Mouse (Mus musculus): Measurements from ENCODE around the gene Kcnj6. TPM values are rescaled to one million over a fixed set of nuclear protein-coding genes. Genes with fewer than 3 reads are reported as not detected.

Kcnj6 gene
- polyA plus RNA-seq, 1 experiment from 2014 or later, result not detected

DNA sequence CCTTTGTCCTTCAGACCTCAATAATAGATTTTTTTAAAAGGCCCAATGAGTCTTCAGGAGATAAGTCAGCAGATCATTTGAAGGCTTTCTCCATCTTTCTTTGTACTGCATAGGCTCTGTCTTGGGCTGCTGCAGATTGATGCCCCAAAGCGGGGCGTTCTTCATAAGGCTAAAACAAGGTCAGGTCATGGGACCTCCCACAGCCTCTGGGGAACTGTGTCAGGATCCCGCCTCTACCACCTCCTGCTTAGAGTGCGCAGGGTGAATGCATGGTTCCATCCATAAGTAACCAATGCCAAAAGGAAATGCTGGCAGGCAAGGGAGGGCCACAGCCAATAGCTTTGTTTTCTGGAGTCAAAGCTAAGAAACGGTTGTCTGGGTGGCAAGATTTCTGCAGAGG is 237.7 kb downstream of the Kcnj6 start:
- ATAC-seq, result no peak
- DNase-seq (ENCODE audit: low spot score), result no peak
- H3K4me3 ChIP-seq (ENCODE audit: low read depth, low read length), result no peak overlapping the region
- H3K9me3 ChIP-seq (ENCODE audit: low read length), result no peaks in the 10 kb centered on the region
- 88% methylated on average over 5 of the region's 5 CpGs for WGBS
- H3K27ac ChIP-seq (ENCODE audit: low read length), result no peak overlapping the region
- H3K4me2 ChIP-seq (replicated peaks; ENCODE audit: low read depth, low read length), result no peak overlapping the region
- H3K27me3 ChIP-seq (replicated peaks; ENCODE audit: insufficient read depth, low read length), result no peaks in the 10 kb centered on the region
- no peaks in the 10 kb centered on the region for H3K36me3 ChIP-seq (ENCODE audit: insufficient read depth, low read length)
- TF ChIP-seq CTCF (IDR thresholded peaks at IDR 0.05) (no peak), EP300 (IDR thresholded peaks at IDR 0.05) (no peak)
- no peaks in the 10 kb centered on the region for H3K4me1 ChIP-seq (ENCODE audit: insufficient read depth, low read depth, low read length)
- no peak overlapping the region for H3K9ac ChIP-seq (replicated peaks; ENCODE audit: low read depth)

DNA sequence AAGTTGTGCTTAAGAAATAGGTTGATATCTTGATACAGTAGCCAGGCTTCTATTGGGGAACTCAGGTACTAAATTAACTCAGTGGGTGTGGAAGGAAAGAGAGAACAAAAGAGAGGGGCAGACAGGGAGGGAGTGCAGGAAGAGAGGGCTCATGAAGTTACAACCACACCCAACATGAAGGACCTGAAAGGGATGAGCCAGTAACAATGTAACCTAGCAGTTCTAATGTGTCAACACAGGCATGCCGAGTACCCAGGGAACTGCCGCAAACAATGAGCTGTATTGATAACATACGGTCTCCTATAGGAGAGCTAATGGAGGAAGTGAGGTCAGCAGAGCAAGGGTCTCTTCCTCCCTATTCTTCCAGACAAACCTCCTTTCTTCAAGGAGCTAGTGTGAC is 238.9 kb downstream of the Kcnj6 start:
- H3K36me3 ChIP-seq (ENCODE audit: insufficient read depth, low read length), result no peaks in the 10 kb centered on the region
- DNase-seq (ENCODE audit: low spot score), result no peak
- H3K4me2 ChIP-seq (replicated peaks; ENCODE audit: low read depth, low read length), result no peak overlapping the region
- TF ChIP-seq CTCF (IDR thresholded peaks at IDR 0.05), result no peak
- no peak for TF ChIP-seq EP300 (IDR thresholded peaks at IDR 0.05)
- no peaks in the 10 kb centered on the region for H3K27me3 ChIP-seq (replicated peaks; ENCODE audit: insufficient read depth, low read length)
- no peak overlapping the region for H3K9ac ChIP-seq (replicated peaks; ENCODE audit: low read depth)
- WGBS, result 28% methylated on average over 3 of the region's 3 CpGs
- H3K27ac ChIP-seq (ENCODE audit: low read length), result no peak overlapping the region
- H3K4me3 ChIP-seq (ENCODE audit: low read depth, low read length), result no peak overlapping the region
- H3K4me1 ChIP-seq (ENCODE audit: insufficient read depth, low read depth, low read length), result no peaks in the 10 kb centered on the region
- no peaks in the 10 kb centered on the region for H3K9me3 ChIP-seq (ENCODE audit: low read length)
- ATAC-seq, result no peak

DNA sequence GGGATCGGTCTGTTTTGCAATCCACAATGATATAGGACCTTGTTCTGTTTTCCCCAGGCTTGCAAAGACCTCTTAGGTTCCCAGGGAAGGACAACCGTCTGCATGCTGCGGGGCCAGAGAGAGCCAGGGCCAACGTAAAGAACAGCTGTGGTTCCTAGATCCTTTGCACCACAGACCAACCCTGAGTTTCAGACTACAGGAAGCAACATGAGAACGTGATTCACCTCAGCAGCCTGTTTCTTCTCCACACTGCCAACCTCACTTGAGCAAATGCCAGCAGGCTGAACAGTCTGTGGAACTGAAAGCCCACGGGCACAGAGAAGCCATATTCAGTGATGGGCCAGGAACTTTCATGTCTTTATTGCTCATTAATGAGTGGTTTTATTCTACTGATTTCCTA is 241.1 kb downstream of the Kcnj6 start:
- no peaks in the 10 kb centered on the region for H3K27me3 ChIP-seq (replicated peaks; ENCODE audit: insufficient read depth, low read length)
- no peak overlapping the region for H3K4me2 ChIP-seq (replicated peaks; ENCODE audit: low read depth, low read length)
- WGBS, result 38% methylated on average over 6 of the region's 6 CpGs
- DNase-seq (ENCODE audit: low spot score), result no peak
- H3K27ac ChIP-seq (ENCODE audit: low read length), result no peak overlapping the region
- no peak overlapping the region for H3K4me3 ChIP-seq (ENCODE audit: low read depth, low read length)
- no peaks in the 10 kb centered on the region for H3K4me1 ChIP-seq (ENCODE audit: insufficient read depth, low read depth, low read length)
- H3K9me3 ChIP-seq (ENCODE audit: low read length), result no peaks in the 10 kb centered on the region
- ATAC-seq, result no peak
- no peak overlapping the region for H3K9ac ChIP-seq (replicated peaks; ENCODE audit: low read depth)
- no peaks in the 10 kb centered on the region for H3K36me3 ChIP-seq (ENCODE audit: insufficient read depth, low read length)
- no peak for TF ChIP-seq CTCF (IDR thresholded peaks at IDR 0.05)
- TF ChIP-seq EP300 (IDR thresholded peaks at IDR 0.05), result no peak

DNA sequence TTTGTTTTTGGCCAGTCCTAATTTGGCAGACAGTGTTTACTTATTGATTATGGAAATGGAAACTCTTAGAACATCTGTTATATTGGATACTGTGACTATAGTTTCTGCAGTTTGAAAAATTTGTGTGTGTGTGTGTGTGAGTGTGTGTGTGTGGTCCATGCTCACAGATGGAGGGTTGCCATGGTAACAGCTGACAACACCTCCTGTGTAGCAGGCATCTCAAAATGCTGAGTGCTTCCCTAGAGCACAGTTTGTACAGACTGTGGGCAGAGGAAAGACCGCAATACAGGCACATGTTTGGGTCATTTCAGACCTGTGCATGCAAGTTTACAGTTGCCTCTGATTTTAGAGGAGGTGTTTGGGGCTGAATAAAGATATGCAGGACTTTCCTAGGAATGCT is 244.0 kb downstream of the Kcnj6 start:
- no peaks in the 10 kb centered on the region for H3K36me3 ChIP-seq (ENCODE audit: insufficient read depth, low read length)
- no peak for ATAC-seq
- DNase-seq (ENCODE audit: low spot score), result no peak
- no peak overlapping the region for H3K4me3 ChIP-seq (ENCODE audit: low read depth, low read length)
- no peak overlapping the region for H3K4me2 ChIP-seq (replicated peaks; ENCODE audit: low read depth, low read length)
- no peak overlapping the region for H3K9ac ChIP-seq (replicated peaks; ENCODE audit: low read depth)
- H3K9me3 ChIP-seq (ENCODE audit: low read length), result no peaks in the 10 kb centered on the region
- H3K27me3 ChIP-seq (replicated peaks; ENCODE audit: insufficient read depth, low read length), result no peaks in the 10 kb centered on the region
- WGBS, result 97% methylated on average over 1 of the region's 1 CpGs
- no peak for TF ChIP-seq CTCF (IDR thresholded peaks at IDR 0.05)
- TF ChIP-seq EP300 (IDR thresholded peaks at IDR 0.05), result no peak
- no peaks in the 10 kb centered on the region for H3K4me1 ChIP-seq (ENCODE audit: insufficient read depth, low read depth, low read length)
- H3K27ac ChIP-seq (ENCODE audit: low read length), result no peak overlapping the region

DNA sequence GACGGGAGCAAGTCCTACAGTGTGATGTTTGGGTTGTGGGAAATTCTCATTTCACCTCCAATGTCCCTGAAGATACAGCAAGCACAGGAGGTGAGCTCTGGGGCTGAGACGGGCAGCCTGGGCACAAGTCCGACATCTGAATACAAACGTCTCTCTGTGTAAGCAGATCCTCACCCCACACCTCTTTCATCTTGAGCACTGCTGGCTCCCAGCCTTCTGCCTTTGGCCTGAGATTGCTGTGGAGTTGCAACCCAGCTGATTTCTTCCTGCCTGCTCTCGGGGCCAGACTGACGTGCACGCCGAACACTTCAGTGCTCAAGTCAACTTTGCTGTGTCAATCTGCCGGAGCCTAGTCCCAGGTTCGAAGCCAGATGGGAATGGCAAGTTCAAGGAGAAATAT is 244.7 kb downstream of the Kcnj6 start:
- TF ChIP-seq CTCF (IDR thresholded peaks at IDR 0.05) (no peak), EP300 (IDR thresholded peaks at IDR 0.05) (no peak)
- Histone ChIP-seq H3K27me3 (replicated peaks; ENCODE audit: insufficient read depth, low read length) (no peaks in the 10 kb centered on the region), H3K4me1 (ENCODE audit: insufficient read depth, low read depth, low read length) (no peaks in the 10 kb centered on the region), H3K4me2 (replicated peaks; ENCODE audit: low read depth, low read length) (no peak overlapping the region), H3K4me3 (ENCODE audit: low read depth, low read length) (no peak overlapping the region), H3K9ac (replicated peaks; ENCODE audit: low read depth) (no peak overlapping the region), H3K36me3 (ENCODE audit: insufficient read depth, low read length) (no peaks in the 10 kb centered on the region), H3K27ac (ENCODE audit: low read length) (no peak overlapping the region), H3K9me3 (ENCODE audit: low read length) (no peaks in the 10 kb centered on the region)
- WGBS, result 11% methylated on average over 10 of the region's 10 CpGs
- DNase-seq (ENCODE audit: low spot score), result peak; percentile 63
- ATAC-seq, result peak; percentile 78

DNA sequence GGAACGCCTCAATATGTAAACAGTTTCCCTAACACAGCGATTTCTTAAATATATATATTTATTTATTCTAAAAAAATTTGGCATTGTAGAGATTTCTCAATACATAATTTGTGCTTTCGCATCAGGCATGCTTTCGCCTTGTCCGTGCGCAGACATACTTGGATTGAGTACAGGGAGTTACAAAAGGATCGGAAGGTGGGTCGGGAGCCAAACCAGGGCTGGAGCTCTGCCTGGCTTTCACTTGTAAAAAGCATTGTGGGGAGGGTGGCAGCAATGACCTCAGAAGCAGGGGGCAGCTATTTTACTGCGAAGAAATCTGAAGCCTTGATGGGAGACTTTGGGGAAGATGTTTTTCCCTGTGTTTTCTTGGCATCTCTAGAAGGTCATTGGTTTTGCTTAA is 252.5 kb downstream of the Kcnj6 start:
- no peak overlapping the region for H3K9ac ChIP-seq (replicated peaks; ENCODE audit: low read depth)
- no peaks in the 10 kb centered on the region for H3K36me3 ChIP-seq (ENCODE audit: insufficient read depth, low read length)
- H3K9me3 ChIP-seq (ENCODE audit: low read length), result no peaks in the 10 kb centered on the region
- no peak for TF ChIP-seq CTCF (IDR thresholded peaks at IDR 0.05)
- TF ChIP-seq EP300 (IDR thresholded peaks at IDR 0.05), result no peak
- no peaks in the 10 kb centered on the region for H3K27me3 ChIP-seq (replicated peaks; ENCODE audit: insufficient read depth, low read length)
- peaks cover 7% of the 10 kb centered on the region; the same call in 1 of the 2 replicates for H3K4me1 ChIP-seq (ENCODE audit: insufficient read depth, low read depth, low read length)
- WGBS, result 51% methylated on average over 9 of the region's 9 CpGs
- peak; percentile 77 for DNase-seq (ENCODE audit: low spot score)
- ATAC-seq, result peak; percentile 51
- H3K4me2 ChIP-seq (replicated peaks; ENCODE audit: low read depth, low read length), result no peak overlapping the region
- H3K4me3 ChIP-seq (ENCODE audit: low read depth, low read length), result no peak overlapping the region
- no peak overlapping the region for H3K27ac ChIP-seq (ENCODE audit: low read length)
